Mouse (Mus musculus) cortical plate, adult 2 months (tissue): ENCODE results near the gene Fpgs.

Experiments
- CTCF ChIP-seq: fragments of 200-500 bp; IDR thresholded peaks from 2 replicates; pipeline ENCODE4 v1.5.1; 2011; ENCODE audit warnings: mild to moderate bottlenecking, control low read depth, low read length; ENCODE audit not compliant: insufficient read depth; ENCODE audit errors: extremely low read depth
- POLR2A ChIP-seq: fragments of 200-500 bp; IDR thresholded peaks from 2 replicates; pipeline ENCODE4 v1.6.1; 2011; ENCODE audit warnings: mild to moderate bottlenecking, low read length, control low read depth; ENCODE audit not compliant: insufficient read depth; ENCODE audit errors: extremely low read depth

DNA sequence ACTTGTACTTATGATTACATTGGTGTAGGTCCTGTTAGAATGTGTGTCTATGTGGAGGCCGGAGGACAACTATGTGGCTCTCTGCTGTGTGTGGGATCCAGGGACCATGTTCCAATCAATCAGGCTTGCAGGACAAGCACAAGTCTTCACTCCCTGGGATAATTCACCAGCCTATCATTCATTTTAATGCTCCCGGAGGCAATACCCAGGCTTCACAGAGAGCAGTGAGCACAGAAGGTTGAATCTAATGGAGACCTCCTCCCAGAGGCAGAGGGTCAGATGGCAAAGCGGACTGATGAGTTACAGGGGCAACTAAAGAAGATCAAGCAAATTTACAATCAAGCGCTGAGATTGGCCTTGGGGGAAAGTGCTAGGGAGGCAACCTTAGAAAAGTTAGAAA lies 25.6 kb upstream of the Fpgs start:
- TF ChIP-seq CTCF (no peak), POLR2A (no peak)
